Mouse (Mus musculus): Measurements from ENCODE around the gene Polr1d. TPM values are rescaled to one million over a fixed set of nuclear protein-coding genes. Genes with fewer than 3 reads are reported as not detected.

The Polr1d gene
- polyA plus RNA-seq, 1 experiment from 2014 or later: 135 TPM

GRCm38 (mm10) chr5:147041965-147042937 lies 34.6 kb upstream of the Polr1d start:
- DNase-seq (ENCODE audit: low spot score): peak; percentile 45
- Histone ChIP-seq H3K27me3 (replicated peaks; ENCODE audit: control insufficient read depth, insufficient read depth, low read length) (no peaks in the 10 kb centered on the region), H3K4me2 (ENCODE audit: low read length) (no peak overlapping the region), H3K36me3 (ENCODE audit: control insufficient read depth, insufficient read depth, low read length) (no peaks in the 10 kb centered on the region), H3K4me1 (ENCODE audit: control insufficient read depth, insufficient read depth, low read length) (peaks cover 4% of the 10 kb centered on the region), H3K9me3 (replicated peaks; ENCODE audit: control insufficient read depth, low read length) (no peaks in the 10 kb centered on the region), H3K27ac (ENCODE audit: low read depth, low read length) (no peak overlapping the region), H3K9ac (ENCODE audit: low read length) (no peak overlapping the region; the same call in 1 of the 2 replicates), H3K4me3 (ENCODE audit: low read depth, low read length) (no peak overlapping the region)
- peak; percentile 53; the same call in 1 of the 2 replicates for ATAC-seq
- WGBS: 74% methylated on average over 40 of the region's 40 CpGs

GRCm38 (mm10) chr5:147043240-147043844 lies 33.5 kb upstream of the Polr1d start:
- Histone ChIP-seq H3K36me3 (ENCODE audit: control insufficient read depth, insufficient read depth, low read length) (no peaks in the 10 kb centered on the region), H3K9me3 (replicated peaks; ENCODE audit: control insufficient read depth, low read length) (no peaks in the 10 kb centered on the region), H3K4me1 (ENCODE audit: control insufficient read depth, insufficient read depth, low read length) (peaks cover 4% of the 10 kb centered on the region), H3K27me3 (replicated peaks; ENCODE audit: control insufficient read depth, insufficient read depth, low read length) (no peaks in the 10 kb centered on the region), H3K9ac (ENCODE audit: low read length) (no peak overlapping the region), H3K4me3 (ENCODE audit: low read depth, low read length) (no peak overlapping the region), H3K4me2 (ENCODE audit: low read length) (no peak overlapping the region), H3K27ac (ENCODE audit: low read depth, low read length) (no peak overlapping the region)
- DNase-seq (ENCODE audit: low spot score) (no peak), ATAC-seq (no peak)
- 73% methylated on average over 15 of the region's 15 CpGs for WGBS

GRCm38 (mm10) chr5:147045311-147045710 lies 31.5 kb upstream of the Polr1d start:
- Histone ChIP-seq H3K9ac (ENCODE audit: low read length) (no peak overlapping the region), H3K4me2 (ENCODE audit: low read length) (no peak overlapping the region), H3K9me3 (replicated peaks; ENCODE audit: control insufficient read depth, low read length) (no peaks in the 10 kb centered on the region), H3K27ac (ENCODE audit: low read depth, low read length) (no peak overlapping the region), H3K4me3 (ENCODE audit: low read depth, low read length) (no peak overlapping the region), H3K27me3 (replicated peaks; ENCODE audit: control insufficient read depth, insufficient read depth, low read length) (no peaks in the 10 kb centered on the region), H3K4me1 (ENCODE audit: control insufficient read depth, insufficient read depth, low read length) (peaks cover 4% of the 10 kb centered on the region), H3K36me3 (ENCODE audit: control insufficient read depth, insufficient read depth, low read length) (no peaks in the 10 kb centered on the region)
- DNase-seq (ENCODE audit: low spot score) (peak; percentile 24), ATAC-seq (no peak)
- 55% methylated on average over 10 of the region's 11 CpGs for WGBS

GRCm38 (mm10) chr5:147045929-147046328 lies 30.9 kb upstream of the Polr1d start:
- Histone ChIP-seq H3K4me2 (ENCODE audit: low read length) (no peak overlapping the region), H3K27ac (ENCODE audit: low read depth, low read length) (no peak overlapping the region), H3K9me3 (replicated peaks; ENCODE audit: control insufficient read depth, low read length) (no peaks in the 10 kb centered on the region), H3K27me3 (replicated peaks; ENCODE audit: control insufficient read depth, insufficient read depth, low read length) (no peaks in the 10 kb centered on the region), H3K4me1 (ENCODE audit: control insufficient read depth, insufficient read depth, low read length) (peaks cover 4% of the 10 kb centered on the region), H3K36me3 (ENCODE audit: control insufficient read depth, insufficient read depth, low read length) (no peaks in the 10 kb centered on the region), H3K4me3 (ENCODE audit: low read depth, low read length) (no peak overlapping the region), H3K9ac (ENCODE audit: low read length) (no peak overlapping the region)
- ATAC-seq (no peak), DNase-seq (ENCODE audit: low spot score) (no peak)
- WGBS: 57% methylated on average over 11 of the region's 11 CpGs

- DNase-seq (ENCODE audit: low spot score): no peak
- Histone ChIP-seq H3K4me2 (ENCODE audit: low read length) (no peak overlapping the region), H3K36me3 (ENCODE audit: control insufficient read depth, insufficient read depth, low read length) (no peaks in the 10 kb centered on the region), H3K27me3 (replicated peaks; ENCODE audit: control insufficient read depth, insufficient read depth, low read length) (no peaks in the 10 kb centered on the region), H3K9me3 (replicated peaks; ENCODE audit: control insufficient read depth, low read length) (no peaks in the 10 kb centered on the region), H3K4me3 (ENCODE audit: low read depth, low read length) (no peak overlapping the region), H3K4me1 (ENCODE audit: control insufficient read depth, insufficient read depth, low read length) (no peaks in the 10 kb centered on the region; the same call in 1 of the 2 replicates), H3K9ac (ENCODE audit: low read length) (no peak overlapping the region), H3K27ac (ENCODE audit: low read depth, low read length) (no peak overlapping the region)
- 91% methylated on average over 19 of the region's 19 CpGs for WGBS
- ATAC-seq: no peak
Measured at GRCm38 (mm10) chr5:147049544-147050209, 27.2 kb upstream of the Polr1d start.

GRCm38 (mm10) chr5:147050816-147051499 lies 25.9 kb upstream of the Polr1d start:
- H3K9ac ChIP-seq (ENCODE audit: low read length): no peak overlapping the region
- no peaks in the 10 kb centered on the region for H3K9me3 ChIP-seq (replicated peaks; ENCODE audit: control insufficient read depth, low read length)
- no peak for DNase-seq (ENCODE audit: low spot score)
- WGBS: 81% methylated on average over 13 of the region's 13 CpGs
- H3K36me3 ChIP-seq (ENCODE audit: control insufficient read depth, insufficient read depth, low read length): no peaks in the 10 kb centered on the region
- H3K4me2 ChIP-seq (ENCODE audit: low read length): no peak overlapping the region
- H3K4me3 ChIP-seq (ENCODE audit: low read depth, low read length): no peak overlapping the region
- H3K27me3 ChIP-seq (replicated peaks; ENCODE audit: control insufficient read depth, insufficient read depth, low read length): no peaks in the 10 kb centered on the region
- no peak for ATAC-seq
- no peak overlapping the region for H3K27ac ChIP-seq (ENCODE audit: low read depth, low read length)
- no peaks in the 10 kb centered on the region for H3K4me1 ChIP-seq (ENCODE audit: control insufficient read depth, insufficient read depth, low read length)

GRCm38 (mm10) chr5:147051500-147052308 lies 25.1 kb upstream of the Polr1d start:
- ATAC-seq (no peak), DNase-seq (ENCODE audit: low spot score) (no peak)
- H3K9me3 ChIP-seq (replicated peaks; ENCODE audit: control insufficient read depth, low read length): no peaks in the 10 kb centered on the region
- no peak overlapping the region for H3K4me2 ChIP-seq (ENCODE audit: low read length)
- H3K4me3 ChIP-seq (ENCODE audit: low read depth, low read length): no peak overlapping the region
- no peaks in the 10 kb centered on the region for H3K27me3 ChIP-seq (replicated peaks; ENCODE audit: control insufficient read depth, insufficient read depth, low read length)
- no peak overlapping the region for H3K27ac ChIP-seq (ENCODE audit: low read depth, low read length)
- H3K9ac ChIP-seq (ENCODE audit: low read length): no peak overlapping the region
- 57% methylated on average over 29 of the region's 29 CpGs for WGBS
- no peaks in the 10 kb centered on the region for H3K36me3 ChIP-seq (ENCODE audit: control insufficient read depth, insufficient read depth, low read length)
- H3K4me1 ChIP-seq (ENCODE audit: control insufficient read depth, insufficient read depth, low read length): no peaks in the 10 kb centered on the region

GRCm38 (mm10) chr5:147052309-147052558 lies 24.6 kb upstream of the Polr1d start:
- Histone ChIP-seq H3K27ac (ENCODE audit: low read depth, low read length) (no peak overlapping the region), H3K4me2 (ENCODE audit: low read length) (no peak overlapping the region), H3K4me1 (ENCODE audit: control insufficient read depth, insufficient read depth, low read length) (no peaks in the 10 kb centered on the region), H3K9me3 (replicated peaks; ENCODE audit: control insufficient read depth, low read length) (no peaks in the 10 kb centered on the region), H3K9ac (ENCODE audit: low read length) (no peak overlapping the region), H3K27me3 (replicated peaks; ENCODE audit: control insufficient read depth, insufficient read depth, low read length) (no peaks in the 10 kb centered on the region), H3K36me3 (ENCODE audit: control insufficient read depth, insufficient read depth, low read length) (no peaks in the 10 kb centered on the region), H3K4me3 (ENCODE audit: low read depth, low read length) (no peak overlapping the region)
- DNase-seq (ENCODE audit: low spot score) (no peak), ATAC-seq (no peak)
- WGBS: 78% methylated on average over 4 of the region's 4 CpGs
